Mouse (Mus musculus): ENCODE data around the gene Tmem35b.

GRCm38 (mm10) chr4:127074915-127075314, 48.6 kb upstream of the Tmem35b start:
- TF ChIP-seq CTCF (IDR thresholded peaks at IDR 0.05; ENCODE audit: insufficient read depth, low read length) (no peak), POLR2A (IDR thresholded peaks at IDR 0.05; ENCODE audit: borderline replicate concordance, extremely low read depth, low read depth, low read length) (no peak)

Data from lung, adult 2 months (tissue).